Mouse (Mus musculus): ENCODE data around the gene Clcnkb. TPM values are rescaled to one million over a fixed set of nuclear protein-coding genes. Genes with fewer than 3 reads are reported as not detected.

Clcnkb gene
- total and polyA plus RNA-seq, 3 experiments = not detected

DNA sequence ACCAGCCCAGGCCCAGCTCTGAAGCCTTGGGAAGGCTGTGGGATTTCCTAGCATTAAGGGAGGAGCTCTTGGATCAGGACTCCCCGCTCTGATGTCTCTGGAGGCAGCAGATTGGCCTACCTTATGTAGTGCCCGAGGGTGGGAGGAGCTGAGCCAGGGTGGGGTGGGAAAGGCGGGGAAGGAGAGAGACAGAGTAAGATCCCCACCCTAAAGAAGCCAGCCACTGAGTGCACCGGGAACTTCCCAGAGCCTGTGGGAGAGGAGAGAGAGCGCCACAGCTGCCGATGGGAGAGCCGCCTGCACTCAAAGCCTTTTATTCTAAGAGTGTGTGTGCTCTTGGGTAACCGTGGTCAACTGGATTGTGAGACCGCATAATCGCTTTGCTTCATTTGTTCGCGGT is 45.3 kb upstream of the Clcnkb start (continued):
- no peak for TF ChIP-seq POLR2A (IDR thresholded peaks at IDR 0.05; ENCODE audit: control insufficient read depth in 1 of 2, insufficient read depth in 1 of 2, low read depth in 1 of 2, low read length in 2 of 2, poor library complexity in 1 of 2)

- no peak for DNase-seq (ENCODE audit: low read depth, low spot score)
- Histone ChIP-seq H3K9ac (ENCODE audit: control insufficient read depth, low read depth, low read length, poor library complexity, severe bottlenecking) (no peak overlapping the region), H3K79me2 (ENCODE audit: control insufficient read depth, insufficient read depth, low read length, poor library complexity) (0 out of 2 replicates have a peak, but pooled peaks cover 5% of the 10 kb centered on the region), H3K4me1 (ENCODE audit: control insufficient read depth in 1 of 2, insufficient read depth in 2 of 2, low read length in 2 of 2) (no peaks in the 10 kb centered on the region), H3K27ac (ENCODE audit: control insufficient read depth, low read depth, low read length) (no peak overlapping the region), H3K4me3 (ENCODE audit: control insufficient read depth in 1 of 2, insufficient read depth in 1 of 2, low read depth in 2 of 2, low read length in 2 of 2) (no peak overlapping the region), H3K27me3 (ENCODE audit: control insufficient read depth in 1 of 2, insufficient read depth in 2 of 2, low read length in 2 of 2) (no peaks in the 10 kb centered on the region), H3K36me3 (ENCODE audit: control insufficient read depth in 1 of 2, insufficient read depth in 2 of 2, low read length in 2 of 2) (no peaks in the 10 kb centered on the region; a peak in 1 of 4 replicates), H3K9me3 (replicated peaks; ENCODE audit: insufficient read depth, low read length) (no peaks in the 10 kb centered on the region)
- no peak for TF ChIP-seq TCF12 (IDR thresholded peaks at IDR 0.05; ENCODE audit: low read depth, low read length)
- TF ChIP-seq E2F4 (IDR thresholded peaks at IDR 0.05; ENCODE audit: borderline replicate concordance, low read depth, low read length) = no peak
- TF ChIP-seq KAT2A (conservative IDR thresholded peaks at IDR 0.05; ENCODE audit: low read depth, low read length) = no peak
- no peak for TF ChIP-seq MEF2A (IDR thresholded peaks at IDR 0.05; ENCODE audit: extremely low read depth, insufficient replicate concordance, low read depth, low read length, poor library complexity, severe bottlenecking)
- no peak for TF ChIP-seq EP300 (IDR thresholded peaks at IDR 0.05; ENCODE audit: low read depth in 1 of 2, low read length in 2 of 2)
- no peak for TF ChIP-seq MYC (IDR thresholded peaks at IDR 0.05; ENCODE audit: low read depth, low read length)
- TF ChIP-seq ELF1 (IDR thresholded peaks at IDR 0.05; ENCODE audit: low read depth, low read length) = no peak
- TF ChIP-seq NELFE (IDR thresholded peaks at IDR 0.05; ENCODE audit: low read depth, low read length) = no peak
- no peak for TF ChIP-seq HCFC1 (IDR thresholded peaks at IDR 0.05; ENCODE audit: low read depth, low read length)
- no peak for TF ChIP-seq ZNF384 (IDR thresholded peaks at IDR 0.05; ENCODE audit: low read depth, low read length)
- TF ChIP-seq POLR2AphosphoS2 (IDR thresholded peaks at IDR 0.05; ENCODE audit: low read length) = no peak
- no peak for TF ChIP-seq TBP (IDR thresholded peaks at IDR 0.05; ENCODE audit: low read depth, low read length)
- no peak for TF ChIP-seq BHLHE40 (IDR thresholded peaks at IDR 0.05; ENCODE audit: borderline replicate concordance, low read depth, low read length)
- no peak for TF ChIP-seq MAZ (IDR thresholded peaks at IDR 0.05; ENCODE audit: low read depth, low read length)
- no peak for TF ChIP-seq CTCF (IDR thresholded peaks at IDR 0.05 in 2 of 3, conservative IDR thresholded peaks at IDR 0.05 in 1 of 3; ENCODE audit: control insufficient read depth in 1 of 3, insufficient read depth in 1 of 3, low read depth in 2 of 3, low read length in 3 of 3, poor library complexity in 1 of 3, severe bottlenecking in 1 of 3)
Measured at GRCm38 (mm10) chr4:141460481-141460880, 44.7 kb upstream of the Clcnkb start.

GRCm38 (mm10) chr4:141459766-141460165 is 44.0 kb upstream of the Clcnkb start:
- no peaks in the 10 kb centered on the region for H3K4me1 ChIP-seq (ENCODE audit: control insufficient read depth in 1 of 2, insufficient read depth in 2 of 2, low read length in 2 of 2)
- DNase-seq (ENCODE audit: low read depth, low spot score) = no peak
- H3K27me3 ChIP-seq (ENCODE audit: control insufficient read depth in 1 of 2, insufficient read depth in 2 of 2, low read length in 2 of 2) = no peaks in the 10 kb centered on the region
- 0 out of 2 replicates have a peak, but pooled peaks cover 5% of the 10 kb centered on the region for H3K79me2 ChIP-seq (ENCODE audit: control insufficient read depth, insufficient read depth, low read length, poor library complexity)
- no peak overlapping the region for H3K27ac ChIP-seq (ENCODE audit: control insufficient read depth, low read depth, low read length)
- no peak overlapping the region for H3K4me3 ChIP-seq (ENCODE audit: control insufficient read depth in 1 of 2, insufficient read depth in 1 of 2, low read depth in 2 of 2, low read length in 2 of 2)
- H3K36me3 ChIP-seq (ENCODE audit: control insufficient read depth in 1 of 2, insufficient read depth in 2 of 2, low read length in 2 of 2) = no peaks in the 10 kb centered on the region; a peak in 1 of 4 replicates
- no peak overlapping the region for H3K9ac ChIP-seq (ENCODE audit: control insufficient read depth, low read depth, low read length, poor library complexity, severe bottlenecking)
- no peaks in the 10 kb centered on the region for H3K9me3 ChIP-seq (replicated peaks; ENCODE audit: insufficient read depth, low read length)
- TF ChIP-seq ELF1 (IDR thresholded peaks at IDR 0.05; ENCODE audit: low read depth, low read length) = no peak
